Mouse (Mus musculus) WW6 (cell line): ENCODE results near the gene Tmem123.
A peak's percentile ranks its signal among the peaks of the same experiment; 100 is the strongest.

Experiments used
- DNase-seq: peaks from one replicate; pipeline ENCODE4 v3.0.0-alpha.2; 2013; ENCODE audit warnings: low read depth, low spot score

Tmem123 gene

DNA sequence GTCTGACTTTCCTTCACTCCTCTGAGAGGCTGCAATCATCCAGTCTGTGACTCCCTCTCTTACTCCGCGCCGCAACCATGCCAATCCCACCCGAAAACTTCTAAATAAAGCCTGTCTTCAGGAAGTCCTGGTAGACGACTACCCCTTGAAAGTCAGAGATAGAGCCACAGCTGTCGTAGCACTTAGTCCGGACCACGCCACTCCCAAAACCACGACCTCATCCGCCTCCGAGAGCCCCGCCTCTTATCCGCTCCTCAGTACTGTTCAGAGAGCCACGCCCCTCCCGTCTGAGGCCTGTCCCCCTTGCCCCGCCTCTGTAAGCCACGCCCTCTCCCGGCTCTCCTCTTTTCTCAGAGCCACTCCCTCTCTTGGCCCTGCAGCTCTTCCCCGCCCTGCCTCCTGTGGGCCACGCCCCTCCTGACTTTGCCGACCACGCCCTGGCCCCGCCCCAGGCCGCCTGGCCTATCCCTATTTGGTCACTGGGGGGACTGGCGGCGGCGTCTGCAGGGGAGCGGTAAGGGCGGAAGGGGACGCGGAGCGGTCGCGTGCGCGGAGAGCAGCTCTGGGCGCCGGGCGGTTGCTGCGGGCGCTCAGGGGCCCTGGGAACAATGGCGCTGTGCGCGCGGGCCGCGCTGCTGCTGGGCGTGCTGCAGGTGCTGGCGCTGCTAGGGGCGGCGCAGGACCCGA is at the start of gene Tmem123:
Gene Tmem123, plus strand, starts transcription at position 428 of the 687 bp plus-strand sequence.
- DNase-seq: peak; percentile 96

DNA sequence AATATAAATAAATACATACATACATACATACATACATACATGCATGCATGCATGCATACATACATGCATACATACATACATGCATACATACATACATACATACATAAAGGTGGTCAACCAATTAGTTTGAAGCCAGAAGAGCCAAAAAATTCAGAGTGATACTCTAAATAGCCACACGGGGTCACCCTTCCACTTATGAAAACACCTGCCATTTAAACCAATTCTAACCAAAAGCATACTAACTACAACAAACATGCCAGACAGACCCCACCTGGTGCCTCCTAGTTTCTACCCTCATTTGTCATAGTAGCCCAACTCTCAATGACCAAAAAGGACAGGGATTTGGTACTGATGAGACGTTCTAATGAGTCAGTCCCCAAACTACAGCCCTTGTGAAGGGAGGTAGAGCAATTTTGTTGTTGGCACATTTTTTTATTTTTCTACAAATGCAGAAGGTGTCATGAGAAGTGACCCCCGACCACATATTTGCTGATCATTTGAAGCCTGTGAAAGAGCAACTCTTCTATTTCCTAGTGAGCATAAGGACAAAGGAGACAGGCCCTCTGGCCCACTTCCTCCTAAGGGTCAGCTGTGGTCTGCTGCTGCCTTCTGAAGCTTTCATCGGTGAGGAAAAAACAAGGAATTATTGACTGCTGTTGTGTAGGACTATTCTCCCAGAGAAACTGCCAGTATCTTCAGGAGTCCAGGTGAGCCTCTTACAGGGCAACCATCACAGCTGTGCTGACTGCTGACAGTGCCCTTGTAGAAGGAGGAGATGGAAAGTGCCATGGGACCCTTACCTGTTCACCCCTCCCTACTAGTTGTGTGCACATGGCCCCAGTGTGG is 49.6 kb upstream of the Tmem123 start:
- peak; percentile 20 for DNase-seq

DNA sequence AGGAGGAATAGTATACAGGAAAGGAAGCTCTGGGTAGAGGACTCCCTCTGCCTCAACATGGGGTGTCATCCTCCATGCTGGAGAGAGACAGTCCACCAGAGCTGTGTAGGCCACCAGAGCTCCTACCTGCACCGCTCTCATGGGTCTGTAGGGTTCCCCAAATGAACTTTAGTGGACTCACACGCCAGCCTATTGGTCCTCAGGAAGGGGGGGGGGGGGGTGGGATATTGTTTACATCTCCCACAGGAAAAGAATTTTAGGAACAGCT is 49.0 kb upstream of the Tmem123 start:
- DNase-seq: no peak

DNA sequence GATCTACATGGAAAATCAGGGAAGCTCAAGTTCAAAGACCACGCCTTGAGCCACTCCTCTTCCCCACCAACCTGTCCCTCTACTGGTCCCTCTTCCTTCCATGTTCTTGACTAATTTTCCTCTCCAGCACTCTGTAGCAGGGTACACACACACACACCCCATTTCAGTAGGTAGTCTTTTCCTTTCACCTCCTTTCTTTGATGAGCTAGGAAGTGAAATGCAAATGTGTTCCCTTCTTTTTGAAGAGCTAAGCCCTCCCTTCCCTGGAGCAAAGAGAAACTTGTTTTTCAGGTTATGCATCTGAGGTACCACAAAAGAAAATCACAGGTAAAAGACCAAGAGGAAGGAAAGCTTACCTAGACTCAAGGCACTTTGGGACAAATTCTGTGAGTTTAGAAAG is 42.3 kb upstream of the Tmem123 start:
- no peak for DNase-seq

DNA sequence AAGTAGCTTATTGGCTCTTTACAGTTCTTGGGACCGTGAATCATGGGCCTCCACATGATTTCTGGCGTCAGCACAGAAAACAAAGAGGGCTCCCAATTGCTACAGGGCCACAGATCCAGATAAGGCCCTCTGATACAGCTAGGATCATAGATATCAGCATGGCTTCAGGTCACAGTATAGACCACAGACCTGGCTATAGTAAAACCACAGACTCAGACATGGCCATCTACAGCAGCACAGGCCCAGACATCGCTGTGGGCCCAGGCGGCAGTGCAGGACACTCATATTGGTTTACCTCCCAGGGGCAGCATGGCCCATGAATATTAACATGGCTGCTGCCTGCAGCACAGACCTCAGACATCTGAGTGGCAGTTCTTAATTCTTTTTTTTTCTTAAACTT is 34.8 kb upstream of the Tmem123 start:
- DNase-seq: no peak

DNA sequence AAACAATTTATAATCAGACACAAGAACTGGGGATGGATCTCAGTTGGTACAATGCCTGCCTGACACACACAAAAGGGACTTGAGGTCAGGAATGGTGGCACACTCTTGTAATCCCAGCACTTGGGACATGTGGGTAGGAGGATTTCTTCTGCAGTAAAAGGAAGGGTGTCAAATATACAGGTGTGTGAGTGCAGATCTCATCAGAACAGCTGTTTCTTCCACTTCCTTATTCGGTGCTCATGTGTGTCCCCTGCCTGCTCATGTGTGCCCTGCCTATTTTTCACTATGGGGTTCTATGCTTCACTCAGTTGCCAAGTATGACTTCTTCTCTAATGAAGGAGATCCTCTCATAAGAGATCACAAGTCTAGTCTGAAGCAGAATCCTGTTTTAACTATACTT is 21.1 kb upstream of the Tmem123 start:
- DNase-seq: no peak

DNA sequence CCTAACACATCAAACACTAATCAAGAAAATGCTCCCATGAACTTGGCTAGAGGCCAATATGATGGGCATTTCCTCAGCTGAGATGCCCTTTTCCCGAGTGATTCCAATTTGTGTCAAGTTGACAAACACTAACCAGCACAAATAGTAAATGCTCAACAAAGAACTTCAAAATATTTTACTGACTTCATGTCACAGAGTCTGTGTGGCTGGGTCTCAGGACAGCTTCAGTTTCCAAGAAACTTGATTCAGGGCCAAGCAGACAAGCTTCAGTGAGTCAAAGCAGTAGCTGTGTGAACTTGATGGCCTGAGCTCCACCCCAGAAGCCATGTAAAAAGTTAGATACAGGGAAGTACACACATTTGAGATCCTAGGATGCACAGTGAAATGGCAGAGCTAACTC is 19.7 kb upstream of the Tmem123 start:
- DNase-seq: no peak

DNA sequence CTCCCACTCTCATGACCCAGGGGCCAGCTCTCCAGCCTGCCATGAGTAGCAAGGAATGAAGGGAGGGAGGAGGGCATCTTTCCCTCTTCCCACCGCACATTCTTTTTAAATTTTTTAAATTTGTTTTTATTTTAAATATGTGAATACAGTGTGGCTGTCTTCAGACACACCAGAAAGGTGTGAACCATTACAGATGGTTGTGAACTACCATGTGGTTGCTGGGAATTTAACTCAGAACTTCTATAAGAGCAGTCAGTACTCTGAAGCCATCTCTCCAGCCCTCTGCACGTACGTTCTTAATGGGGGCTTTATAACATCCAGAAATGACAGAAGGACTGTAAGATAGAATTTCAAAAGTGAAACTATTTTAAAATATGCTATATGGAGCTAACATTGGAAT is 15.0 kb upstream of the Tmem123 start:
- DNase-seq: no peak

DNA sequence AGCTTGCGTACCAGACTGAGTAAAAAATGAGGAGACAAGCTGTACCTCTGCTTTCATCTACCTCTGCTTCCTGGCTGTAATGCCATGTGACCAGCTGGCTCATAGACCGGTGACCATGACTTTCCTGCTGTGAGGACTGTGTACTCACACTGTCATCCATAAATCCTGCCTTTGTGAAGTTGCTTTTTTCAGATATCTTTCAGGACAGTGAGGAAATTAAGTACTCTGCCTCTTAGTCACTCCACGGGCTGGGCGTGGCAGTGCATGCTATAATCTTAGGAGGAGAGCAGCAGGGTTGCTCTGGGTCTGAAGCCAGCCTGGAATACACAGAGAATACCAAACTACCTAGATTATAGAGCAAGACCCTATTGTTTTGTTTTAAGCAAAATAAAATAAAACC is 14.3 kb upstream of the Tmem123 start:
- no peak for DNase-seq

DNA sequence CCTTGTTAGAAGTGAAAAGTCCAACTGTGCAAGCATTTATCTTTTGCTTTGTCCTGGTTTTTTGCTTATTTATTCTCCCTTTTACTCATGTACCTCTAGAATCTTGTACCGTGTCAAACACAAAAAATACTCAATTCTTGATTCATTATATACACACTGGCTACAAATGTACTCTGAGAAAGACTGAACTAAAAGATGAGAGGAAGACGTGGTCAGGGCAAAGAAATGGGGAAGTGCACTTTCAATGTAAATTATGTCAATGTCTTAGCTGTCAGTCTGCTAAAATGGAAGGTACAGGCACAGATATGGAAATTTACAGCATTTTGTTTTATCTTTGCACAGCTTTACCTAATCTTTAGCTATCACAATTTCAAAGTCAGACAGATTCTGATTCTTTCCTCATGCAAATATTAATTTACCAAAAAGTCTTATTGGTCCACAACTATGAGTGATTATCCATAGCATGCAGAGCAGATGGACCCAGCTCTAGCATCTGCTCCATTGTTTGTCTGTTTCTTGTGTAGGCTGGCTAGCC is 7.9 kb upstream of the Tmem123 start:
- no peak for DNase-seq

DNA sequence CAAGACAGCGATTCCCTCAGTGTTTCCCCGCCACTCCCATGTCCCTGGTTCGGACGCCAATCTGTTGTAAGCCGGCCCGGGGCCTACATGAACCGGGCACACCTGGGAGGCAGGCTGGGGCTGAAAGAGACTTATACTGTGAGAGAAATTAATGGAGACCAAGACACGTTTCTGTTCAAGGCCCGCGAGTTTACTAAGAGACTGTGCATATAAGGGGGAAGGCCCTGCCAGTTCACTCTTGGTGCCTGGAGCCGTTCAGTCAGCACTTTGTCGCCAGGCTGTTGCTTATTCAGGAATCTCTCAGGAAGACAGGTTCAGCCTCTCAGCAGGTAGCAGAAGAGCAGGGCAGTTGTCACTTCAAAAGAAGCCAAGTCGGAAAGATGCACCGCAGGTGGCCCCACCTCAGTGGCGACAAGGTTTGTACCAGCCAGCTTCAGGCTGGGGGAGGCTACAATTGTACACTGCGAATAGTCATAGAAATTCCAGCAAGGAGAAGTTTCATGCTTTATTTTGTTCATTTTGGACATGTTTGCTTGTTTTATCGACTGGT is 1.9 kb upstream of the Tmem123 start:
- DNase-seq: no peak

DNA sequence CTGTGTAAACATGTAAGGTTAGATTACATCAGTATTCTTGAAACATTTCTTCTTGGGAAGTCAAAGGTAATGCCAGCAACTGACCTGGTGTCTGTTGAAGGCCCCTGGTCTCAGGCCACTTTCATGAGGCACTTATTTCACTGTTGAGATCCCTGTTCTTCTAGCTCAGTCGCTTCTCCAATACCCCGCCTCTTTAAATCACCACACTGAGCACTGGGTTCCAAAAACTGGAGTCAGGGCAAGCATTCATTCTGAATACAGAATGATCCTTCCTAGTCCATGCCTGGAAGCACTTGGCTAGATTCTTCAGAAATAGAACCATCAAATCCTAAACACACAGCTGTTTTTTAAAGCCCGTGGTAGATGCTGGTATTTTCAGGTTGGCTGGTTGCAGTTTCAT is 1.1 kb upstream of the Tmem123 start:
- no peak for DNase-seq

DNA sequence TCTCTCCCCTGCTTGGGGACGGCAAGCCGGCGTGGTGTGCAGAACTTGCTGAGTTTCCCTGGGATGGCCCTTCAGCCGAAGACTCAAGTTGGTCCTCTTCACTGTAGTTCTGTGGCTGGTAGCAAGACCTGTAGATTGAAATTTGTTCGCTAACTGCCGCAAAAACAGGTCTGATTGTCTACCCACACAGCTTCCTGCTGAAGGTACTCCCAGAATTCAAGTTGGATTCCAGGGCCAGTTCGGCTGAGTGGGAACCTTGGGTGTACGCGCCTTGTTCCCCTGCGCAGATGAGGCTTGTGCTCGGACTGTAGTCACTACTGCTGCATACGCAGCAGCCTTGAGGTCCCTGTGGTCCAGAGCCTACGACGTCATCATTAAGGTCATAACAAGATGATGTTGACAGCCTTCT is 626 bp downstream of the Tmem123 start:
- peak; percentile 28 for DNase-seq

DNA sequence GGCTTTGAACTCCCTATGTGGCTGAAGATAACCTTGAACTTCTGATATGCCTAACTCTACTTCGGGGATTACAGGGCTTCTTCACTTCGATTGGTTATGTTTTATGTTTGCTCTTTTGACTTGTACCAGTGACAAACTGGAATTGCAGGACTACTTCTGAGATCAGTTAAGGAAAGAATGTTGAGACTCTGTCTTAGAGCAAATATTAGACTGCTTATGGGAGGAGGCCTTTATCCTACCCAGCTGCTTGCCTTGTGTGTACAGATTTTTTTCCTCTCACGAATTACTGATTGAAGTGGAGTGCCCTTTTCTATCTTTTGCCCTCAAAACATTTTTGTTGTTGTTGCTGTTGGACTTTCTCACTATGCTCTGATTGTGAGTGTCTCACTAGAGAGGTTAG is 1.4 kb downstream of the Tmem123 start:
- no peak for DNase-seq

DNA sequence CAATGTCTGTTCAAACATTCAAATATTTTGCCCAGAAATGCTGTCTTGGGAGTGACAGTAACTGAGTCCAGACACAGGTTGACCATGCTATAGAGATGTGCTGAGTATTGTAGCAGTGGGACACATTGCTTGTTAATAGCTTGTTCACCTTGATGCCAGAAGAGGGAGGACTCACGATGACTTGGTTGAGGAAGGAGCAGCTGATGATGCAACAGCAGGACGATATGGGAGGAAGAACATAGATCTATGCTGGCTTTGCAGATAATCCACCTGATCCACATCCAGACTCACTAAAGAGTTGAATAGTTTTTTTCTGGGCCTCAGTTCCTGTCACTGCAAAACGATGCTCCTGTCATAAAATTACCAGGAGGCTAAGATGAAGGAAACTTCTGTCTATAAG is 2.7 kb downstream of the Tmem123 start:
- no peak for DNase-seq

DNA sequence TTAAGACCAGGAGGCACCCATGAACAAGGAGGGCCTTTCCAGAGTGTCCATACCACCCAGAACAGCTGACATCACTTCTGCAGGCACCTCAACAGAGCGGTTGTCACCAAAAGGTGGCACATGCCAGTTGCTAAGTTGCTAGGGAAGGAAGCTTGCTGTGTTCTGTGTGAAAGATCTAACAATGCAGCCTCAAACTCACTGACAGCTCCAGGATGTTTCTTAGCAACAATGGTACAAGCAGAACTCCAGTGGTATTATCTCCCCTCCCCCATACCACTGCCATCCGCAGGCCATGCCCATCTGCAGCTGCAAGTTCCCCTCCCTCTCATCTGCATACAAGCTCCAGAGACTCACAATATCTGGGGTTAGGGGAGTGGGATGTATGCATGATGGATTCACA is 3.7 kb downstream of the Tmem123 start:
- no peak for DNase-seq

DNA sequence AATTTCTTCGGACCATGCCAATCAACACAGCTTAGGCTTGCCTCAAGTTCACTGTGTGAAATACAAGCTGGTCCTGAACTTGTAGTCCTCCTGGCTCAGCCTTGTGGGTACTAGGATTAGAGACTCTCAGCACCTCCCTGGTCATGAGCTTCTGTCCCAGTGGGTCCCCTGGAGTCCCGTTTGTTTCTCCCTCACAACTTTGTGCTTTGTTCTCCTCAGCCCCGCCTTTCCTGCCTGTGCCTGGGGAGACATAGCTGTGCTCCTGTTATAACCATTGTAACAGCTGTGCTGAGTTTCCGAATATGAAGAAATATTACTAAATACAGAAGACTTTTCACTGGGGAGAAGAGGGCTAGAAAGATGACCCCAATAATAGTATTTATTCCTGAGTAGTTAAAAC is 5.2 kb downstream of the Tmem123 start:
- no peak for DNase-seq

DNA sequence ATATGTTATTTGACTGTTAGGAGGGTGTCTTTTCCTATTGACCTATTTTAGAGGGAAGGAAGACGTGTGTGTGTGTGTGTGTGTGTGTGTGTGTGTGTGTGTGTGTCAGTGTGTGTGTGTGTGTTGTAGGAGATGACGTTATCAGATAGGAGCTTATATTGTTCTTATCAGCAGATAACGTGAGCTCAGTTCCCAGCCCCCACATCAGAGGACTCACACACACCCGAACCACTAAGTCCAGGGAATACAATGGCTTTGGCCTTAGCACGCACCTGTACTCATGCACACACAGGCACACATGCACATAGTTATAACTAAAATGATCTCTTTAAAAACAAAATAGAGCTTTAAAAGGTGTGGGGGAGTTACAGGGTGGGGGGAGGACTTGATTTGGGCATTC is 5.7 kb downstream of the Tmem123 start:
- DNase-seq: no peak

DNA sequence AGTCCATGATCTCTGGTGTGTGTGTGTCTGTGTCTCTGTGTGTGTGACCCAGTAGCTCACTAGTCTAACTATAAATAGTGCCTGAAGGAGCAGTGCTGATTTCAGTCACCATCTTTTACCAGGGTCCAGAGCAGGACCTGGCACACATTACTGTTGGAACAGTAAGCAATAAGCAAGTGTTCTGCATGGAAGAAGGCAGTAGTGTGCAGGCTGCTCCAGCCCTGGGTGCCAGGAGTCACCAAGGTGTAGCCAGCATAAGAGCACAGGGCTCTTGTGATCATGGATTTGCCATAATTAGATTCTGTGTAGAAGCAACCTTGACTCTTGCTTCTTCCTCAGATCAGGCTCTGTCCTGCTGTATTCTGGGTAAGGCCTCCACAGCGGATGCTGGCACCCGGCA is 8.5 kb downstream of the Tmem123 start:
- DNase-seq: no peak

DNA sequence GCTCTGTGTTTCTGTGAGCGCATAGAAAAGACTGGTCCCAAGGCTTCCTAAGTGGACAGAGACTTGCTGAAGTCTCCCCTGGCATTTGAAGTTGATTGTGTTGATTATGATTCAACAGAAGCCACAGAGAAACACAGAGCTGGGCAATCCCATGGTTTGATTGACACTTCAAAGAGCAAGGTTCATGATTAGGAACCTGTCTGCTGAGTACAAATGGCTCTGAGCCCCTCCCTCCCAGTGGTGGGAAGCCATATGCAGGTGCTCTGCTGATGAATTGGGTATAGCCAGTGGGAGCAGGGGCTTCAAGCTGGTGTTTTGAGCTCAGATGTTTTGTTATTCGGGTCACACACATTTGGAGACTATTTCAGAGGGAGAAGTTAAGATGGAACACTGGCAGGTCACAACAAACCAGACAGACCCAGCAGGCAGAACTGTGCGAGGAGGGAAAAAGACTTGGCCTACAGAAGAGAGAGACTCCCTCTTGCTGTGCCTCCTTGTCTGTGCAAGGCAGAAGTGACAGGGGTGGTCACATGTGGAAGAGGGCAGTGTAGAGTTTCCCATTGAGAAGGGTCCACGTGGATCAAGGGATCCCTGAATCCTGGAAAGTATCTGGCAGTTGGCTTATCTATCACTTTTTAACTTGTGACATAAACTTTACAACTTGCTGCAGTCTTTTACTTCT is 9.1 kb downstream of the Tmem123 start:
- no peak for DNase-seq

DNA sequence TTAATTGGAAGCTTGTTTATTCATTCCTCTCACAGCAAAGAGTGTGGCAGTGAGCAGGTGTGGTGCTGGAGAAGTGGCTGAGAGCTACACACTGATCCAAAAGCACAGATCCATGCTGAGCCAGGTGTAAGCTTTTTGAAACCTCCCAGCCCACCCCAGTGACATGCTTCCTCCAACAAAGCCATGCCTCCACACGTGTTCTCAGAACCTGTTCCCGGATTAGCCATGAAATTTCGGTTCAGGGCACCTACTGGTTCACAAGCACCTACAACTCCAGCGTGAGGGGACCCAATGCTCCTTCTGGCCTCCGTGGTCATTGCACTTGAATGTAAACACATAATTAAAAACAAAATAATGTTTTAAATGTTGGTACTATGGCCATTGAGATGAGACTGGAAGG is 9.8 kb downstream of the Tmem123 start:
- DNase-seq: no peak

DNA sequence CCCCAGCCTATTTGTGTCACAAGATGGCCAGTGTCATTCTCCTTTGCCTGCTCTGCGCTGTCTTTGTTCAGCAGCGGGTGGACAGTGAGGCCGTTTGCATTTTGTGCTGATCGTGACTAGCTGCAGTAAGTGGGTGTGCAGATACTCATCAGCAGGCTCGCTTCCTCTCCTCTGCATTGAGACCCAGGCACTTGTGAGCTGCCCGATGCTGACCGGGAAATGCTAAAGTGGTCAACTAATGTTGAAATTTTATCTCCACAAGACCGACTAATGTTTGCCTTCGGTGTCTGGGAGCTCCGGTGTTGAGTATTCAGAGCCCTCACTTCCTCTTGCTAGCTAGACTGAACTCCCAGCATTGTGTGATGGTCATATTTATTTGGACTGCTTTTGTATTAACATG is 10.7 kb downstream of the Tmem123 start:
- no peak for DNase-seq
